Mouse (Mus musculus) thymus, adult 2 months (tissue): ENCODE measurements at regions not wholly inside any gene's neighbourhood (a gene's known extent, or its start where the extent isn't known, plus 50 kb on each side); places are given as distances from the start of the nearest gene placed in this dataset.
A peak's percentile ranks its signal among the peaks of the same experiment; 100 is the strongest.

Source experiments
- CTCF ChIP-seq: fragments of 200-500 bp; IDR thresholded peaks from 2 replicates; pipeline ENCODE4 v1.5.1; 2012; ENCODE audit warnings: mild to moderate bottlenecking, control low read depth, low read length, moderate library complexity, borderline replicate concordance; ENCODE audit not compliant: control insufficient read depth, poor library complexity, insufficient read depth; ENCODE audit errors: extremely low read depth
- POLR2A ChIP-seq: fragments of 200-500 bp; IDR thresholded peaks from 2 replicates; pipeline ENCODE4 v1.6.1; 2012; ENCODE audit warnings: mild to moderate bottlenecking, low read length, control low read depth, moderate library complexity; ENCODE audit not compliant: control insufficient read depth, poor library complexity, insufficient read depth; ENCODE audit errors: extremely low read depth

DNA sequence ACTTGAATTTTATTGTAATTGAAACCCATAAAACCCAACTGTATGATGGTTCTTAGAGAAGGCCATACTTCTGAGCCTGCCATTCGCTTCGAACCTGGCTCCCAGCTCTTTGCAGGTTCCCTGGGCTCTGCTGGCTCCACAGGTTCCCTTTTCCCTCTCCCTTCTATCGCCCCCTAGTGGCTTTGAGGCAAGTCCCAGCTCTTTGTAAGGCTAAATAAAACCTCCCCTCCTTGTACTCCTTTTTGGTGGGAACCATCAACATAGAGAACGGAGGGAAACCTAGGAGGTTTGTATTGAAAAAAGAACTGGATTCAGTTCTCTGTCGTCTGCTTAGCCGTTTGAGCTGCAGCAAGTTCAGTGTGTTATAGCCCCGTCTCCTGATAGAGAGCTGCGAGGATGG, 124.5 kb downstream of the Zfp281 start:
- TF ChIP-seq CTCF = peak; percentile 40; the same call in 1 of the 2 replicates
- TF ChIP-seq POLR2A = no peak
